Mouse (Mus musculus): Measurements from ENCODE around the gene Evi2.

The Evi2 gene

GRCm38 (mm10) chr11:79524310-79524575 is 6.1 kb downstream of the Evi2 start:
- no peak for DNase-seq (ENCODE audit: low spot score)

- no peak for DNase-seq (ENCODE audit: low spot score)
Observed at GRCm38 (mm10) chr11:79523560-79524309, 6.7 kb downstream of the Evi2 start, which contains the start of gene Evi2b. Gene Evi2b, minus strand, starts transcription at chr11:79523762.

GRCm38 (mm10) chr11:79522944-79523343 is 7.4 kb downstream of the Evi2 start:
- no peak for DNase-seq (ENCODE audit: low spot score)

GRCm38 (mm10) chr11:79521930-79522329 is 8.5 kb downstream of the Evi2 start:
- no peak for DNase-seq (ENCODE audit: low spot score)

GRCm38 (mm10) chr11:79520772-79521171 is 9.6 kb downstream of the Evi2 start:
- DNase-seq (ENCODE audit: low spot score), result no peak

- no peak for DNase-seq (ENCODE audit: low spot score)
Observed at GRCm38 (mm10) chr11:79519878-79520291, 10.5 kb downstream of the Evi2 start.

GRCm38 (mm10) chr11:79519299-79519698 is 11.1 kb downstream of the Evi2 start:
- DNase-seq (ENCODE audit: low spot score), result no peak

GRCm38 (mm10) chr11:79515798-79516197 is 14.6 kb downstream of the Evi2 start:
- no peak for DNase-seq (ENCODE audit: low spot score)

- no peak for DNase-seq (ENCODE audit: low spot score)
Observed at GRCm38 (mm10) chr11:79515331-79515730, 15.1 kb downstream of the Evi2 start.

- DNase-seq (ENCODE audit: low spot score), result no peak
Observed at GRCm38 (mm10) chr11:79511970-79512369, 18.4 kb downstream of the Evi2 start.

- DNase-seq (ENCODE audit: low spot score), result no peak
Observed at GRCm38 (mm10) chr11:79504506-79504905, 25.9 kb downstream of the Evi2 start.

- DNase-seq (ENCODE audit: low spot score), result no peak
Observed at GRCm38 (mm10) chr11:79503845-79504244, 26.5 kb downstream of the Evi2 start, which contains the start of gene Omg. Gene Omg, minus strand, starts transcription at chr11:79504084.

- DNase-seq (ENCODE audit: low spot score), result no peak
Observed at GRCm38 (mm10) chr11:79502917-79503316, 27.5 kb downstream of the Evi2 start.

GRCm38 (mm10) chr11:79494976-79495800 is 35.2 kb downstream of the Evi2 start:
- peak; percentile 31 for DNase-seq (ENCODE audit: low spot score)

GRCm38 (mm10) chr11:79484721-79485120 is 45.7 kb downstream of the Evi2 start:
- no peak for DNase-seq (ENCODE audit: low spot score)

- peak; percentile 12 for DNase-seq (ENCODE audit: low spot score)
Observed at GRCm38 (mm10) chr11:79483876-79484528, 46.4 kb downstream of the Evi2 start.

- DNase-seq (ENCODE audit: low spot score), result no peak
Observed at GRCm38 (mm10) chr11:79483392-79483791, 47.0 kb downstream of the Evi2 start.

GRCm38 (mm10) chr11:79468097-79468496 is 62.3 kb downstream of the Evi2 start:
- DNase-seq (ENCODE audit: low spot score), result no peak
